Mouse (Mus musculus): Measurements from ENCODE around the gene 1700057G04Rik. TPM values are rescaled to one million over a fixed set of nuclear protein-coding genes. Genes with fewer than 3 reads are reported as not detected.

The 1700057G04Rik gene
- polyA plus RNA-seq, 1 experiment = not detected

- H3K4me1 ChIP-seq (ENCODE audit: control insufficient read depth, insufficient read depth, insufficient read length, low read length) = peaks cover 7% of the 10 kb centered on the region; the same call in 1 of the 2 replicates
- no peaks in the 10 kb centered on the region for H3K36me3 ChIP-seq (ENCODE audit: control insufficient read depth, insufficient read depth, low read length)
- no peak for TF ChIP-seq CTCF (IDR thresholded peaks at IDR 0.05; ENCODE audit: extremely low read depth, insufficient read length, insufficient replicate concordance, low read depth, low read length)
- TF ChIP-seq POLR2A (IDR thresholded peaks at IDR 0.05; ENCODE audit: low read depth, low read length) = no peak
- H3K27me3 ChIP-seq (ENCODE audit: control insufficient read depth, insufficient read depth, low read length) = no peaks in the 10 kb centered on the region
- WGBS = 84% methylated on average over 6 of the region's 6 CpGs
- H3K27ac ChIP-seq (ENCODE audit: insufficient read depth, low read depth, low read length) = no peak overlapping the region
- no peak overlapping the region for H3K4me3 ChIP-seq (ENCODE audit: low read depth, low read length)
These were observed 26.2 kb downstream of the 1700057G04Rik start for GRCm38 (mm10) chr9:92335277-92335818.

DNA sequence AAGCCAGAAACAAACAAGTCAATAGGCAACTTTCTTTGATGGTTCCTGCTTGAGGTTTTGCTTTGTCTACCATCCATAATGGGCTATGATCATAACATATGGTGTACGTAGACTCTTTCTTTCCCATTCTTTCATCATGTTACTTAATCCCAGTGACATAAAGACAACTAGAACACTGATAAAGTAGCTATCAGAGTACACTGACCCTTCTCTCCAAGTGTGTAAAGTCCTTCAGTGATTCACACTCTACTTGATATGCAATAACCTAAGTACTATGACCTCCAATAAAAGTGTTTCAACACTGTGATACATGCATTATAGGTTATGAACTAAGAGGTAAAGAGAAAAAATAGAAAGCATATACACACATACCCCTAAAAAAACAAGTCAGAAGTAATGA, 27.9 kb downstream of the 1700057G04Rik start:
- H3K4me1 ChIP-seq (ENCODE audit: control insufficient read depth, insufficient read depth, insufficient read length, low read length) = peaks cover 7% of the 10 kb centered on the region; the same call in 1 of the 2 replicates
- WGBS = 31% methylated on average over 1 of the region's 1 CpGs
- H3K27ac ChIP-seq (ENCODE audit: insufficient read depth, low read depth, low read length) = no peak overlapping the region
- H3K27me3 ChIP-seq (ENCODE audit: control insufficient read depth, insufficient read depth, low read length) = no peaks in the 10 kb centered on the region
- H3K36me3 ChIP-seq (ENCODE audit: control insufficient read depth, insufficient read depth, low read length) = no peaks in the 10 kb centered on the region
- no peak for TF ChIP-seq CTCF (IDR thresholded peaks at IDR 0.05; ENCODE audit: extremely low read depth, insufficient read length, insufficient replicate concordance, low read depth, low read length)
- TF ChIP-seq POLR2A (IDR thresholded peaks at IDR 0.05; ENCODE audit: low read depth, low read length) = no peak
- no peak overlapping the region for H3K4me3 ChIP-seq (ENCODE audit: low read depth, low read length)

DNA sequence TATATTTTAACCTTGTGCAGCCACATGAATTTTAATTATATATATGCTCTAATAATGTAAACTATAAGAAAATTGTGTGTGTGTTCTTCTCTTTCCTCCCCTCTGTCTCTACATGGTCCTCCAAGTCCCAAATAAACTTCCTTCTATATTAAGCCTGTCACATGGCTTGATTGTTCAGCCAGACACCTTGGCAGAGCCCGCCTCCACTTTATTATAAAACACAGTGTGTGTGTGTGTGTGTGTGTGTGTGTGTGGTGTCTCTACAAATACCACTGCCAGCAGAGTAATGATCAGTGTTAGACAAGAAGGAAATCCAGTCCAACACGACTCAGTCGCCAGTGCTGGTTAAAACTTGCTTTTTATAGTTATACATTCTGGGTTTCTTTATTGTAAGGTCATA, 28.5 kb downstream of the 1700057G04Rik start:
- no peak overlapping the region for H3K27ac ChIP-seq (ENCODE audit: insufficient read depth, low read depth, low read length)
- no peak for TF ChIP-seq CTCF (IDR thresholded peaks at IDR 0.05; ENCODE audit: extremely low read depth, insufficient read length, insufficient replicate concordance, low read depth, low read length)
- no peak for TF ChIP-seq POLR2A (IDR thresholded peaks at IDR 0.05; ENCODE audit: low read depth, low read length)
- no peak overlapping the region for H3K4me3 ChIP-seq (ENCODE audit: low read depth, low read length)
- 67% methylated on average over 3 of the region's 3 CpGs for WGBS
- H3K4me1 ChIP-seq (ENCODE audit: control insufficient read depth, insufficient read depth, insufficient read length, low read length) = peaks cover 7% of the 10 kb centered on the region; the same call in 1 of the 2 replicates
- no peaks in the 10 kb centered on the region for H3K27me3 ChIP-seq (ENCODE audit: control insufficient read depth, insufficient read depth, low read length)
- H3K36me3 ChIP-seq (ENCODE audit: control insufficient read depth, insufficient read depth, low read length) = no peaks in the 10 kb centered on the region

DNA sequence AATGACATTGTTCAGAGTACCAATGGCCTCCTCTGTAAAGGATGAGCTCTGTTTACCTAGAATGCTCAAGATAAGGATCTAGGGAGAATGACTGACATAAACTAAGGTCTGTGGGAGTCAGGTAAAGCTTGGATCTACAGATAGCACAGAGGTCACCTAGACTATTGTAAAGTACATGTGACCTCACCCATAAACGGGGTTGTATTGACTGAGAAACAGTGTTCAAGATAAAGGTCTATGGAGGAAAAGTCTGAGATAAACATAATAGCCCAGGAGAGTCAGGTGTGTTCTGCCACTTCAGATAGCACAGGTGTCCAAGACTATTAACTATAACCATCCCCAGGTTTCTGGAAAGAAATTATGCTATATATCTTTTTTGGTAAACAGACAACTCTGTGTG, 29.8 kb downstream of the 1700057G04Rik start:
- H3K4me3 ChIP-seq (ENCODE audit: low read depth, low read length) = no peak overlapping the region
- no peaks in the 10 kb centered on the region for H3K27me3 ChIP-seq (ENCODE audit: control insufficient read depth, insufficient read depth, low read length)
- no peaks in the 10 kb centered on the region for H3K36me3 ChIP-seq (ENCODE audit: control insufficient read depth, insufficient read depth, low read length)
- peaks cover 7% of the 10 kb centered on the region; the same call in 1 of the 2 replicates for H3K4me1 ChIP-seq (ENCODE audit: control insufficient read depth, insufficient read depth, insufficient read length, low read length)
- TF ChIP-seq POLR2A (IDR thresholded peaks at IDR 0.05; ENCODE audit: low read depth, low read length) (no peak), CTCF (IDR thresholded peaks at IDR 0.05; ENCODE audit: extremely low read depth, insufficient read length, insufficient replicate concordance, low read depth, low read length) (no peak)
- no peak overlapping the region for H3K27ac ChIP-seq (ENCODE audit: insufficient read depth, low read depth, low read length)
- WGBS = 20% methylated on average over 1 of the region's 1 CpGs

- no peaks in the 10 kb centered on the region for H3K36me3 ChIP-seq (ENCODE audit: control insufficient read depth, insufficient read depth, low read length)
- 39% methylated on average over 1 of the region's 1 CpGs for WGBS
- no peak overlapping the region for H3K27ac ChIP-seq (ENCODE audit: insufficient read depth, low read depth, low read length)
- H3K27me3 ChIP-seq (ENCODE audit: control insufficient read depth, insufficient read depth, low read length) = no peaks in the 10 kb centered on the region
- no peaks in the 10 kb centered on the region for H3K4me1 ChIP-seq (ENCODE audit: control insufficient read depth, insufficient read depth, insufficient read length, low read length)
- H3K4me3 ChIP-seq (ENCODE audit: low read depth, low read length) = no peak overlapping the region
- TF ChIP-seq POLR2A (IDR thresholded peaks at IDR 0.05; ENCODE audit: low read depth, low read length) (no peak), CTCF (IDR thresholded peaks at IDR 0.05; ENCODE audit: extremely low read depth, insufficient read length, insufficient replicate concordance, low read depth, low read length) (no peak)
These were observed 42.7 kb downstream of the 1700057G04Rik start for GRCm38 (mm10) chr9:92351924-92352323.

DNA sequence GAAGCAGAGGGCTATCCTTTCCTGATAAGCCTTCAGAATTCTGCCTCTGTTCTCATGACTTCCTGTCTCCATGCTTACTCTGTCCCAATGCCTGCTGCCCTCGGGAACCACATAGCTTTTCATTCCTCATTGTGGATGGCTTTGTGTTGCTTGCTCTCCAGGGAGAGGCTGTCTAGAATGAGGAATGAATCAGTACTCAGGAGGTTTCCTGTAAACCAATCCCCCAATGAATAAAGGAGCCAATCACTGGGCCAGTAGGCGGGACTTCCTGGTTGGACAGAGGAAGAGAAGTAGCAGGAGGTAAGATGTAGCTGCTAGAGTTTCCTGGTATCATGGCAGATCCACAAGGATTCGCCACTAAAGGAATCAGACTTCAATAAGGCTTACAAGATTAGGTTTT, 44.1 kb downstream of the 1700057G04Rik start:
- Histone ChIP-seq H3K36me3 (ENCODE audit: control insufficient read depth, insufficient read depth, low read length) (no peaks in the 10 kb centered on the region), H3K27me3 (ENCODE audit: control insufficient read depth, insufficient read depth, low read length) (no peaks in the 10 kb centered on the region), H3K4me3 (ENCODE audit: low read depth, low read length) (no peak overlapping the region), H3K4me1 (ENCODE audit: control insufficient read depth, insufficient read depth, insufficient read length, low read length) (no peaks in the 10 kb centered on the region), H3K27ac (ENCODE audit: insufficient read depth, low read depth, low read length) (no peak overlapping the region)
- TF ChIP-seq CTCF (IDR thresholded peaks at IDR 0.05; ENCODE audit: extremely low read depth, insufficient read length, insufficient replicate concordance, low read depth, low read length) = no peak
- TF ChIP-seq POLR2A (IDR thresholded peaks at IDR 0.05; ENCODE audit: low read depth, low read length) = no peak
- WGBS = 82% methylated on average over 3 of the region's 3 CpGs

GRCm38 (mm10) chr9:92360691-92361310, 51.6 kb downstream of the 1700057G04Rik start:
- H3K27me3 ChIP-seq (ENCODE audit: control insufficient read depth, insufficient read depth, low read length) = no peaks in the 10 kb centered on the region
- H3K27ac ChIP-seq (ENCODE audit: insufficient read depth, low read depth, low read length) = no peak overlapping the region
- no peak for TF ChIP-seq CTCF (IDR thresholded peaks at IDR 0.05; ENCODE audit: extremely low read depth, insufficient read length, insufficient replicate concordance, low read depth, low read length)
- TF ChIP-seq POLR2A (IDR thresholded peaks at IDR 0.05; ENCODE audit: low read depth, low read length) = no peak
- 76% methylated on average over 1 of the region's 1 CpGs for WGBS
- H3K4me1 ChIP-seq (ENCODE audit: control insufficient read depth, insufficient read depth, insufficient read length, low read length) = no peaks in the 10 kb centered on the region
- H3K36me3 ChIP-seq (ENCODE audit: control insufficient read depth, insufficient read depth, low read length) = no peaks in the 10 kb centered on the region
- H3K4me3 ChIP-seq (ENCODE audit: low read depth, low read length) = no peak overlapping the region

Measured in small intestine, adult 2 months (tissue).